Mouse (Mus musculus) E14TG2a.4 (cell line): Measurements from ENCODE around the gene Elac2.

Experiments used
- H3K27me3 ChIP-seq: 2 replicates; pipeline ENCODE4 v1.6.1; 2014; ENCODE audit warnings: low read length, control low read depth; ENCODE audit not compliant: insufficient read depth
- H3K36me3 ChIP-seq: 2 replicates; pipeline ENCODE4 v1.6.1; 2014; ENCODE audit warnings: low read length, control low read depth; ENCODE audit not compliant: insufficient read depth
- H3K4me1 ChIP-seq: replicated peaks from 2 replicates; pipeline ENCODE4 v1.6.1; 2014; ENCODE audit warnings: low read depth, low read length, control low read depth
- H3K4me3 ChIP-seq: replicated peaks from 2 replicates; pipeline ENCODE4 v1.5.1; 2014; ENCODE audit warnings: mild to moderate bottlenecking, low read length
- H3K9me3 ChIP-seq: 2 replicates; pipeline ENCODE4 v1.6.1; 2014; ENCODE audit warnings: low read length, control low read depth
- CTCF ChIP-seq: conservative IDR thresholded peaks from 2 replicates; pipeline ENCODE4 v1.5.1; 2014; ENCODE audit warnings: low read length
- NANOG ChIP-seq: IDR thresholded peaks from 2 replicates; pipeline ENCODE4 v1.6.1; 2014; ENCODE audit warnings: borderline replicate concordance, low read length, mixed read lengths
- POU5F1 ChIP-seq: IDR thresholded peaks from 2 replicates; pipeline ENCODE4 v1.6.1; 2014; ENCODE audit warnings: low read length, borderline replicate concordance

Elac2 gene

DNA sequence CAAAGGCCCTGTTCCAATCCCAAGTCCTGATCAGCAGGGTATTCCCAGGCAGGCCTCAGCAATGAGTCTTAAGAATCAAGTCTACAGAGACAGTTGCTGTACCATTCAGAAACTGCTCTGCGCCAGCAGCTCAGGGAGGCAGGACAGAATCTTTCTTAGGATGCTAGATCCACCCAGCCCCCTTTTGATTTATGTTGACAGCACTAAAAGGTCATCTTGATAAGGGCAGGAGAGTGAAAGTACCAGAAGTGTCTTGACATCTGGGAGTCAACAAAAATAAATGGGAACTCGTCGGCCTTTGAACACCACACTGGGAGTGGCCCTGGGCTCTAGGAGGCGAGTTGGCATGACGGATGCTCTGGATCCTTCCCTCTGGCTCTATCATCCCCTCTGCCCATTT, 24.8 kb downstream of the Elac2 start:
- peaks cover 56% of the 10 kb centered on the region for H3K4me1 ChIP-seq
- TF ChIP-seq NANOG: no peak
- TF ChIP-seq POU5F1: no peak
- TF ChIP-seq CTCF: no peak
- no peak overlapping the region for H3K4me3 ChIP-seq
- no peaks in the 10 kb centered on the region for H3K9me3 ChIP-seq
- H3K36me3 ChIP-seq: peaks cover 95% of the 10 kb centered on the region
- H3K27me3 ChIP-seq: no peaks in the 10 kb centered on the region

DNA sequence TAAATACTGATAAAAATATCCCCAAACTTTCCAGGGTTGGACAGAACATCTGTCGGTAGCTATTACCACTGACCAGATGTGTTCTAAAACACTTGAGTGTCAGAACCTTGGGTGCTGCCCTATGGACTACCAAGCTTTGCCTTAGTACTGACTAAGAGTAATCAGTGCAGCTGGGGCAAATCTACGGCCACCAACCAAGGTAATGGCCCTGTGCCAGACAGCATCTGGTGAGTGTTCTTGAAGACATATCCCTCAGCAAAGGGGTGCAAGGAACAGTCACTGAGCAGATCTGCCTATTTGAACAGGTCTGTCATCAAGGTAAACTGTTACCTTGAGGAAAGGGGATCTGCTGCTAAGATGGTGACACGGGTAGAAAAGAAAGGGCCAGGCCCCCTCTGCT, 26.0 kb downstream of the Elac2 start:
- Histone ChIP-seq H3K4me1 (peaks cover 51% of the 10 kb centered on the region), H3K27me3 (no peaks in the 10 kb centered on the region), H3K9me3 (no peaks in the 10 kb centered on the region), H3K4me3 (no peak overlapping the region), H3K36me3 (peaks cover 95% of the 10 kb centered on the region)
- TF ChIP-seq CTCF: no peak
- no peak for TF ChIP-seq POU5F1
- no peak for TF ChIP-seq NANOG

DNA sequence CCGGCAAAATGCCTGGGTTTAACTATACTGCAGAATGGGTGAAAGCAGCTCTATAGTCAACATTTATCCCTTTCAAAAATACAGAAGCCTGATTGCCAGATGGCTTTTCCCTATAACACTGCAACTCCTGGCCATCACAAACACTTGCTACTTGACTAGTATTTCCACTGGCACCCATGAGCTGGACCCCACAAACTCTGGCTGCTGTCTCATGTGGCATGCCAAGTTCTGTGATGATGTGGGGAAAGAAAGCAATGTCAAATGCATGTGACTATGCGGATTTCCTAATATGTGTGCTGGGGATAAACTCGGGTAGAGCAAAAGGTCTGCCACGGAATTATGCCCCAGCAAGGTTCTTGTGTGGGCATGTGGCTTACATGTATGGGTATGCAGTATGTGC, 27.2 kb downstream of the Elac2 start:
- Histone ChIP-seq H3K9me3 (no peaks in the 10 kb centered on the region), H3K36me3 (peaks cover 95% of the 10 kb centered on the region), H3K27me3 (no peaks in the 10 kb centered on the region), H3K4me1 (peaks cover 39% of the 10 kb centered on the region), H3K4me3 (no peak overlapping the region)
- no peak for TF ChIP-seq POU5F1
- TF ChIP-seq CTCF: no peak
- no peak for TF ChIP-seq NANOG

DNA sequence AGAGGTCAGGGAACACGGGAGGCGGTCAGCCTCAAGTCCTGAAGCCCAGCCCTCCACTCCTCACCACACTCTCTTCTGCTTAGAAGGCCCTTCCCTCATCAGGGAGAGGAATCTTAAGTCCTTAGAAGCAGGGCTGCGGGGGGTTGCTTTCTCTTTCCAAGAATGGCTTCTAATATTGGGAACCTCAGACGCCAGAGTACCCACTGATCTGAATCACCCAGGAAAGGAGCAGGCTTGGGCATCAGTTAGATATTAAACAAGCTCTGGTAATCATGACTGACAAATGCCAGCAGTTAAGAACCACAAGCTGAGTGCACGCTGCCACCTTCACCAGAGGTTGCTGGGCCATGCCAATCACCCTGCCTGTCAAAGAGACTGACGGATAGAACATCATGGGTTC, 35.1 kb downstream of the Elac2 start:
- no peak for TF ChIP-seq CTCF
- TF ChIP-seq POU5F1: no peak
- no peak for TF ChIP-seq NANOG
- Histone ChIP-seq H3K4me3 (no peak overlapping the region), H3K4me1 (peaks cover 20% of the 10 kb centered on the region), H3K36me3 (peaks cover 42% of the 10 kb centered on the region), H3K9me3 (no peaks in the 10 kb centered on the region), H3K27me3 (no peaks in the 10 kb centered on the region)

DNA sequence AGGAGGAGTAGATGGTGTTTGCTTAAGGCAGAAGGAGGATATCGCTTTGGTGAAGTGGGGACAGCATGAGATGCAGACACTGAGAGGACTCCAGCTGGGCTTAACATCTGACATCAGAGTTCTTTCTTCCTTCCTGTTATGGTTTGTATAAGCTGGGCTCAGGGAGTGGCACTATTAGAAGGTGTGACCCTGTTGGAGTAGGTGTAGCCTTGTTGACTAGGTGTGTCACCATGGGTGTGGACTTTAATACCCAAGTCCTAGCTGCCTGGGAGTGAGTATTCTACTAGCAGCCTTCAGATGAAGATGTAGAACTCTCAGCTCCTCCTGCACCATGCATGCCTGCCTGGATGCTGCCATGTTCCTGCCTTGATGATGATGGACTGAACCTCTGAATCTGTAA, 37.9 kb downstream of the Elac2 start:
- peaks cover 33% of the 10 kb centered on the region for H3K36me3 ChIP-seq
- H3K27me3 ChIP-seq: no peaks in the 10 kb centered on the region
- no peaks in the 10 kb centered on the region for H3K9me3 ChIP-seq
- peaks cover 12% of the 10 kb centered on the region for H3K4me1 ChIP-seq
- TF ChIP-seq POU5F1 (no peak), CTCF (no peak), NANOG (no peak)
- H3K4me3 ChIP-seq: no peak overlapping the region

DNA sequence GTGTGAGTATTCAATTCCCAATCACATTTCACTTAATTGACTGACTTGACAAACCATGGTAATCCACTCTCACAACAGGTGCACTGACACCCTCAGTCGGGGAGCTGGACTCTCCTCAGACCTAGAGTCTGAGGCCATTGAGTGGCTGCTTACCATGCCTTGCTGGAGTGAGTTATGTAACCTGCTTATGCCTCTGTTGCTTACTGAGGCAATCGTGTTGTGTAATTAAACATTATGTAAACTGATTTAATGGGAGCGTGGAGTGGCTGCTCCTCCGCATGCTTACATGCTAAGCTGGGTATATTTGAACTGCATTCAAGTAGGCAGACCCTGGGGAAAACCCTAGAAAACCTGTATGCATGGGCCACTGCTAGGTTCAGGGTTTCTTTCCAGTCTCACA, 41.9 kb downstream of the Elac2 start:
- TF ChIP-seq CTCF (no peak), POU5F1 (no peak)
- no peak overlapping the region for H3K4me3 ChIP-seq
- H3K27me3 ChIP-seq: no peaks in the 10 kb centered on the region
- no peaks in the 10 kb centered on the region for H3K4me1 ChIP-seq
- peaks cover 70% of the 10 kb centered on the region for H3K36me3 ChIP-seq
- H3K9me3 ChIP-seq: no peaks in the 10 kb centered on the region

DNA sequence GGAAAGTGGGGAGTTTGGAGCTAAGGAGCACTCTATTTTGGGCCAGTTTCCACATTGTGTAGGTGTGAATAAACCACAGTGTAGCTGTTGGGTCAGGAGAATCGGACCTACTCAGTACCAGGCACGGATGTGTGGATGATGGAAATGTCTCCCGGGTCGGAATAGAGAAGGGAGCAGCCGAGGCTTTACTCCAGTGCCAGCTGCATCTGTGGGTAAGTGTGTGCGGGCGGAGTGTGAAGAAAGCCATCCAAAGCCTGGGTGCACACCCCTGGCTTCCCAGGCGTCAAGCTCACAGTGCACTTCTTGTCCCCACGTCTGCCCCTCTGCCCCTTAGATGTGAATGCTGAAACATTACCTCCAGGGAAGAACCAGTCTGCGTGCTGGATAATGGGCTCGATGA, 43.9 kb downstream of the Elac2 start:
- H3K36me3 ChIP-seq: peaks cover 82% of the 10 kb centered on the region
- no peak for TF ChIP-seq NANOG
- TF ChIP-seq CTCF: no peak
- TF ChIP-seq POU5F1: no peak
- H3K9me3 ChIP-seq: no peaks in the 10 kb centered on the region
- no peaks in the 10 kb centered on the region for H3K4me1 ChIP-seq
- H3K27me3 ChIP-seq: no peaks in the 10 kb centered on the region
- H3K4me3 ChIP-seq: no peak overlapping the region

DNA sequence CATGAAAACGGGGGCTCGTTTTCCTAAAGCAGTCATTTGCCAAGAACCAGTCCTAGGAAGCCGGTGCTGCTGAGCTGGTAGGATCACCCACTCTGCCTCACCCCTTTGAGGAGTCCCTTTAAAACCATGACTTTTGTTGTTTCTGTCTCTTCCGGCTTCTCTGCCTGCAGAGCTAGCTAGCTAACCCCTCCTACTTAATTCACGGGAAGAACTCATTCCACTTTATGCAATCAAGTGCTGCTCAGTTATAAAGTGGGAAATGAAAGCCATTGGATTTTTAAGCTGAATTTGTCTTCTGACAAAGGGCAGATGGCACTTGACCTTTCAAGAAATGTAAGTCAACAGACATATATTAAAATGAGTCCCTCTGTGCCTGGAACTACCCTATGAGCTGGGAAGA, 49.2 kb downstream of the Elac2 start:
- peaks cover 86% of the 10 kb centered on the region for H3K36me3 ChIP-seq
- H3K4me1 ChIP-seq: no peaks in the 10 kb centered on the region
- H3K4me3 ChIP-seq: no peak overlapping the region
- no peak for TF ChIP-seq POU5F1
- no peak for TF ChIP-seq CTCF
- no peak for TF ChIP-seq NANOG
- no peaks in the 10 kb centered on the region for H3K9me3 ChIP-seq
- no peaks in the 10 kb centered on the region for H3K27me3 ChIP-seq

DNA sequence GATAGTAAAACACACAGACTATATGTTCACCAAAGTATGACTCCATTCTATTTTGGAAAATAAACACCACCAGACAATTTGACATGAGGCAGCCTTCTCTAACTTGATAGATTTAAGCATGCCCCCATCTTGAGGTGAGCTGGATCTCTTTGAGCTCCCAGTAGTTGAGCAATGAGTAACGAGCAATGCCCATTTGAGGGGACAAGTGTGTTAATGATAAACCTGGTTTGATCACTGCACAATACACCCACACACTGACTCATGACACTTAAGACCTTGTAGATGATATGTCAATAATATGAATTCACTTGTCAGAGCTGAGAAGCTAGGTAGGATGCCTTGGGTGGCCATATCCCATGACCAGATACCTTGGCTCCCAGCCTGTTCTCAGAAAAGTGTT, 51.4 kb downstream of the Elac2 start:
- H3K4me3 ChIP-seq: no peak overlapping the region
- H3K36me3 ChIP-seq: peaks cover 76% of the 10 kb centered on the region
- no peaks in the 10 kb centered on the region for H3K27me3 ChIP-seq
- TF ChIP-seq NANOG (no peak), POU5F1 (no peak), CTCF (no peak)
- H3K9me3 ChIP-seq: no peaks in the 10 kb centered on the region
- no peaks in the 10 kb centered on the region for H3K4me1 ChIP-seq

DNA sequence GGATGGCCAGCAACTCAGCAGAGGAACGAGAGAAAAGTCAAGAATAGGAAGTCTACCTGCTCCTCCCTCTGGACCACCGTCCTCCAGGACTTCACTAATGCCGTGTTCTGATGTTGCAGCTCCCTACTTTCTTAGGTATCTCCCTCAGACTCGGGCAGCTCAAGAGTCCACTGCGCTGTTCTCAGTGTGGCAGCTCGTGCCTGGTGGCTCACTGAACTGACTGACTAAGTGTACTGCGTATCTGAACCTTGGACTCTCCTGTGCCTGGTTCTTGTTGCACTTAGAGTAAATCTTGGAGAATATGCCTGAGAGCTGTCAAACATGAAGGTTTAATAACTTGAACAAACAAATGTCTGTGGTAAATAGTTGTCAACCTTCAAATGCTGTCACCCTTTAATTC, 53.4 kb downstream of the Elac2 start:
- Histone ChIP-seq H3K4me3 (no peak overlapping the region), H3K4me1 (no peaks in the 10 kb centered on the region), H3K27me3 (no peaks in the 10 kb centered on the region), H3K36me3 (peaks cover 61% of the 10 kb centered on the region), H3K9me3 (no peaks in the 10 kb centered on the region)
- TF ChIP-seq NANOG: no peak
- TF ChIP-seq CTCF: no peak
- TF ChIP-seq POU5F1: no peak

DNA sequence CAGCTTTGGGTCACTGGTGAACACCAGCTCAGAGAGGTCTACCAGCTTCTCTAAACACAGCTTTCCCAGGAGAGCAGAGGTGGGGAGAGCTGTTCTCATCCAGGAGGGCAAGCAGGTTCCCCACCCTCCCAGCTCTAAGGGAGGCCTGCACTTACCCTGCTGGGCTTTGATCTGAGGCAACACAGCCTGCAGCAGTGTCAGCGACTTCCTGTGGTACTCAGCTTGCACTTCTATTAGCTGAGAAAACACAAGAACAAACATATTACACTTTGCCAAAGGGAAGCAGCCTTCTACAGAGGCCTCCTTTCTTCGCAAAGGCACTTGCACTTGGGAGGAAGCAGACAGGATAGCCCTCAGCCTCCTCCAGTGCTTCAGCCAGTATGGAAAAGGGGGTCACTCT, 60.2 kb downstream of the Elac2 start:
- TF ChIP-seq POU5F1 (no peak), CTCF (no peak), NANOG (no peak)
- Histone ChIP-seq H3K27me3 (no peaks in the 10 kb centered on the region), H3K9me3 (no peaks in the 10 kb centered on the region), H3K36me3 (peaks cover 42% of the 10 kb centered on the region), H3K4me3 (no peak overlapping the region), H3K4me1 (0 out of 2 replicates have a peak, but pooled peaks cover 10% of the 10 kb centered on the region)
